Mouse (Mus musculus) testis, postnatal 14 days (tissue): ENCODE results near the gene Naa80.

ENCODE experiments used
- DNase-seq: peaks from one replicate; pipeline ENCODE4 v3.0.0; 2021; ENCODE audit warnings: low spot score

Gene Naa80

DNA sequence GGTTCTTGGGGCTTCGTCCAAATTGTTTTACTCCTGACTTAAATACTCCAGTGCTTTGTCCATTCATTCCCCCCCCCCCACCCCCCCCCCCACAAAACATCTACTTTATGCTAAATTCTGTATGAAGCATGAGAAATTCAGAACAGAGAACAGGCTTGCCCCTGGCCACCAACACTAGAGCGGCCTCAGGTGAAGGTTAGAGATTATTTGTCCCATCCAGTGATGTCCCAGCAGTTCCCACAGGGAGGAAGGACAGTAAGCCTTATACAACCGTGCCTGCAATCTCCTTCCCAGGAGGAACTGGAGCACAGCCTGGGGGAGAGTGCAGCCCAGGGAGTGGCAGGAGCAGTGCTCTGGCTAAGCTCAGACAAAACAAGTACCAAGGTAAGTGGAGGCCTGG, at the start of gene Naa80:
TSS of gene Naa80 (plus strand) at position 301 of the 400 bp plus-strand sequence.
- DNase-seq, result no peak

DNA sequence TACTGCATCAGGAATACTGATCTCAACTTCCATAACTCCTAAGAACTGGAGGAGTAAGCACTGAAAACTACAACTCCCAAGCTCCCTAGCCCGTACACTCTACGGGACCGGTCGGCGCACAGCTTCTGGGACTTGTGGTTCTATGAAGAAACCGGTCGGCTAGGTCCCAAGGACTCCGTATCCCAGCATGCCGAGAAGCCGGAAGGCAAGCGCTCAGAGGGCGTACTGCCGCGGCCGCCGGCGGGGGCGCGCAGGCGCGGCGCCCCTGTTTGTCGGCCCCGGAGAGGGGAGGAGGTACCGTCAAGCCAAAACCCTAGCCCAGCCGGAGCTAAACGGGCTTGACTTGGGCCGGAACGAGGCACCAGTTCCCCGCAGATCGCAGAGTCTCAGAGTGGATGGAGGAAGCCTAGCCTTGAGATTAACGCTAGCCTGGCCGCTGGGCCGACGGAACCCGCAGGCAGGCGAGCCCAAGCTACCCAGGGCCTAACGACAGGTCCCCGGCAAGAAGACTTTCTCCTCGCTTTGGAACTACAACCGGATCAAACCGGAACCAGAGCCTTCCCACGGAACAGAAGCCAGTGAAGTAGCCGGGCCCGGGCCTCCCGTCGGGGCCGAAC, 44.8 kb upstream of the Naa80 start, which contains the start of gene Tmem115:
TSS of gene Tmem115 (plus strand) at position 155 of the 617 bp plus-strand sequence.
- DNase-seq, result peak; percentile 96

DNA sequence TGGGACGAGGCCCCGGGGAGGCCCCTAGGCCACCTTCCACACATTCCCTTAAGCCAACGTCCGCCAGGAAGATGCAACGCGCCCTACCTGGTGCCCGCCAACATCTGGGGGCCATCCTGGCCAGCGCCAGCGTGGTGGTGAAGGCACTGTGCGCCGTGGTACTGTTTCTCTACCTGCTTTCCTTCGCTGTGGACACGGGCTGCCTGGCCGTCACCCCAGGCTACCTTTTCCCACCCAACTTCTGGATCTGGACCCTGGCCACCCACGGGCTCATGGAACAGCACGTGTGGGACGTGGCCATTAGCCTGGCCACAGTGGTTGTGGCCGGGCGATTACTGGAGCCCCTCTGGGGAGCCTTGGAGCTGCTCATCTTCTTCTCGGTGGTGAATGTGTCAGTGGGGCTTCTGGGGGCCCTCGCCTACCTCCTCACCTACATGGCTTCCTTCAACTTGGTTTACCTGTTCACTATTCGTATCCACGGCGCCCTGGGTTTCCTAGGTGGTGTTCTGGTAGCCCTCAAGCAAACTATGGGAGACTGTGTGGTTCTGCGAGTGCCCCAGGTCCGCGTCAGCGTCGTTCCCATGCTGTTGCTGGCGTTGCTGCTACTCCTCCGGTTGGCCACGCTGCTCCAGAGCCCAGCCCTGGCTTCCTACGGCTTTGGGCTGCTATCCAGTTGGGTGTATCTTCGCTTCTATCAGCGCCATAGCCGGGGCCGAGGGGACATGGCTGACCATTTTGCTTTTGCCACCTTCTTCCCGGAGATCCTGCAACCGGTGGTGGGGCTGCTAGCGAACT, 44.1 kb upstream of the Naa80 start:
- DNase-seq, result no peak

- DNase-seq, result no peak
Measured at GRCm38 (mm10) chr9:107538231-107538630, 40.5 kb upstream of the Naa80 start.

GRCm38 (mm10) chr9:107538711-107539110, 40.0 kb upstream of the Naa80 start:
- DNase-seq, result no peak

- DNase-seq, result no peak
Measured at GRCm38 (mm10) chr9:107539940-107540339, 38.7 kb upstream of the Naa80 start.

DNA sequence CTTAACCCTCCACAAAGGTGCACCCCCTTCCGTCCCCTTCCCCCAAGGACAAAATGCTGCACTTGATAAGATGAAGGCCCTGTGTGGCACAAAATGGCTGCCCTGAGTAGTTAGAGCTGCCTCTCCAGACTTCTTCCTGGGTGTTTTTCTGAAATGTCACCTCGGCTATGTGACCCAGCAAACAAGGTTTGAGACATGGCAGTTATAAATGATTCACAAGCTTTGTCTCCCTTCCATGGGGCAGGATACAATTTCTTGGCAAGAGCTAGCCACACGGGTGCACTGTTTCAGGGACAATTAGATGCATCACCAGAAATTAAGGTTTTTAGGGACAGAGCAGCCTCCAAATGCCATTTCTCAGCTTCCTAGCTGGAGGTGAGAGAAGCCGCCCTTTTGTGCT, 38.3 kb upstream of the Naa80 start:
- DNase-seq, result no peak

- DNase-seq, result no peak
Measured at GRCm38 (mm10) chr9:107541005-107541404, 37.7 kb upstream of the Naa80 start.

GRCm38 (mm10) chr9:107541474-107542351, 37.0 kb upstream of the Naa80 start, which contains the start of the genes Cyb561d2 and Nprl2:
Gene Cyb561d2, minus strand, starts transcription at chr9:107542193.
Gene Nprl2, plus strand, starts transcription at chr9:107542226.
- peak; percentile 94 for DNase-seq

GRCm38 (mm10) chr9:107542352-107542686, 36.4 kb upstream of the Naa80 start:
- DNase-seq, result no peak

GRCm38 (mm10) chr9:107542721-107543120, 36.0 kb upstream of the Naa80 start:
- no peak for DNase-seq

GRCm38 (mm10) chr9:107543299-107543698, 35.4 kb upstream of the Naa80 start:
- DNase-seq, result no peak

GRCm38 (mm10) chr9:107544196-107544700, 34.4 kb upstream of the Naa80 start:
- DNase-seq, result no peak

- DNase-seq, result no peak
Measured at GRCm38 (mm10) chr9:107544729-107545128, 34.0 kb upstream of the Naa80 start.

DNA sequence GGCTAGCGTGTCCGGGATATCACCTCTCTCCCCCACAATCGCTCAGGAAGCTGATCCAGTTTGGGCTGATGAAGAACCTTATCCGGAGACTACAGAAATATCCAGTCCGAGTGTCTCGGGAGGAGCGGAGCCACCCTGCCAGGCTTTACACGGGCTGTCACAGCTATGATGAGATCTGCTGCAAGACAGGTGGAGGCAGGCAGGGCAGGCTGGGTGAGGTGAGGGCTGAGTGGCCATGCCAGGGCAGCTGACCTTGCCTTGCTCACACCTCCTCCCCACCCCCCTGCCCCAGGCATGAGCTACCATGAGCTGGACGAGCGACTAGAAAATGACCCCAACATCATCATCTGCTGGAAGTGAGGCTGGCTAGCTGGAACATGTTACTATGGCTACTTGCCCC, 33.5 kb upstream of the Naa80 start:
- no peak for DNase-seq

GRCm38 (mm10) chr9:107545602-107546001, 33.1 kb upstream of the Naa80 start:
- DNase-seq, result no peak

- peak; percentile 85 for DNase-seq
Measured at GRCm38 (mm10) chr9:107547026-107547425, 31.7 kb upstream of the Naa80 start, which contains the start of gene Zmynd10. Gene Zmynd10, plus strand, starts transcription at chr9:107547298.

DNA sequence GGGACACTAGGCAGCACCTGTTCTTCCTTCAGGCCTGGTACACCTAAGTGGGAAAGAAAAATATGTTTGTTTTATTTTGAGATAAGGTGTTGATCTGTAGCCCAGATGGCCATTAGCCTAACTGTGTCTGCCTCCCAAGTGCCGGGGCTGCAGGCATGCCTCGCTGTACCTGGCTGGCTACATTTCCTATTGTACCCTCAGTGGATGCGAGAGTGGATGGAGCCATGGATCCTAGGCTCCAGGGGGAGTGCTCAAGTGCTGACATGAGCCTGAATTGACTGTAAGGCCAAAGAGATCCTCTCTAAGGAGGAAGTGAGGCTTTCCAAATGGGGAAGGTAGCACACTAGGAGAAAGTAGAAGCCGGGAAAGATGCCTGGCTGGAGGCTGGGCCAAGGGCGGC, 30.7 kb upstream of the Naa80 start:
- DNase-seq, result no peak

GRCm38 (mm10) chr9:107548820-107549219, 29.9 kb upstream of the Naa80 start:
- no peak for DNase-seq

GRCm38 (mm10) chr9:107549297-107550074, 29.2 kb upstream of the Naa80 start:
- no peak for DNase-seq

DNA sequence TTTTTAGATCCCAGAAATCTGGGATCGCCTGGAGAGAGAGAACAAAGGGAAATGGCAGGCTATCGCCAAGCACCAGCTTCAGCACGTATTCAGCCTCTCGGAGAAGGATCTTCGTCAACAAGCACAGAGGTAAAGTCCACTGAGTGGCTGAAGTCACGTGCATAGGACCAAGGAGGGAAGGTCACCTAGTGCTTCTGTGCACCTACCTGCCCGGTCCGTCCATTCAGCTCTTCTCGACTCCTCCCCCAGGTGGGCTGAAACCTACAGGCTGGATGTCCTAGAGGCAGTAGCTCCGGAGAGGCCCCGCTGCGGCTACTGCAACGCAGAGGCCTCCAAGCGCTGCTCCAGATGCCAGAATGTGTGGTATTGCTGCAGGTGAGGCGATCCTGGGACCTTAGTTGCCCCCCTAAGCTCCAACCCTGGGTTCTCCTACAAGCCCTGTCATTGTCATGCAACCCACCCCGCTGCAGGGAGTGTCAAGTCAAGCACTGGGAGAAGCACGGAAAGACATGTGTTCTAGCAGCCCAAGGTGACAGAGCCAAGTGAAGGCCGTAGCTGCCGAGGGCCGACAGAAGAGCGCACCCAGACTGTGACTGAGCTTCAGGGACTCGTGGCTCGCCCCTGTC, 28.1 kb upstream of the Naa80 start:
- no peak for DNase-seq
